Comparison of ENCODE assay signal across 19 mouse cellular contexts in genomic region chr2:128820631-128821030, GRCm38 (mm10). TPM values are rescaled to one million over a fixed set of nuclear protein-coding genes. Genes with fewer than 3 reads are reported as not detected.
"Had no signal": no experiment of that assay in that cellular context is flagged by ENCODE, and none has a peak within 500 bp of the region (broad histone marks: within the 10 kb centered on the region; RNA-seq: fewer than 3 reads in every experiment).

No protein-coding gene starts in this region.

- H3K4me3 ChIP-seq: limb, embryonic 10.5 days; limb, embryonic 13.5 days; liver, embryonic 12.5 days; liver, embryonic 15.5 days; lung, embryonic 15.5 days; midbrain, embryonic 10.5 days; midbrain, embryonic 13.5 days had no signal

- H3K36me3 ChIP-seq: liver, embryonic 15.5 days; lung, embryonic 15.5 days had no signal

- H3K27ac ChIP-seq: hindbrain, postnatal 0 days; kidney, postnatal 0 days; limb, embryonic 10.5 days; limb, embryonic 13.5 days; liver, embryonic 12.5 days; liver, embryonic 15.5 days; lung, embryonic 15.5 days; midbrain, embryonic 10.5 days; midbrain, embryonic 13.5 days; stomach, postnatal 0 days had no signal

- H3K9me3 ChIP-seq: limb, embryonic 10.5 days; limb, embryonic 13.5 days; liver, embryonic 12.5 days; liver, embryonic 15.5 days; lung, embryonic 15.5 days; midbrain, embryonic 10.5 days; midbrain, embryonic 13.5 days had no signal

- H3K4me2 ChIP-seq: limb, embryonic 13.5 days; liver, embryonic 12.5 days; liver, embryonic 15.5 days; lung, embryonic 15.5 days had no signal

- H3K9ac ChIP-seq: limb, embryonic 13.5 days; liver, embryonic 12.5 days; liver, embryonic 15.5 days; lung, embryonic 15.5 days had no signal

- ATAC-seq: hindbrain, postnatal 0 days; inflammation-experienced regulatory T-cells, adult 6 months; liver, embryonic 12.5 days; midbrain, embryonic 13.5 days; midbrain, embryonic 16.5 days had no signal

- H3K27me3 ChIP-seq: limb, embryonic 13.5 days; lung, embryonic 15.5 days; midbrain, embryonic 13.5 days had no signal

- DNase-seq: liver; lung, adult 18-20 months; lung, postnatal 10 days; lung, postnatal 36 days; thymus, adult 2 months; thymus, postnatal 25 days had no signal

RNA-seq across cellular contexts. Expression of gene Fbln7, which starts 42.1 kb away (rescaled TPM):
- total RNA-seq: megakaryocyte progenitor cell, adult 5-6 weeks had no signal
